Mouse (Mus musculus) embryonic facial prominence, embryonic 11.5 days (tissue): ENCODE results near the gene Gabra6. TPM values are rescaled to one million over a fixed set of nuclear protein-coding genes. Genes with fewer than 3 reads are reported as not detected.

Source experiments
- ATAC-seq: fragments of 200-750 bp; cut with Nextera tagmentation; replicated peaks from 2 replicates; pipeline ENCODE4 v1.8.0; 2017; ENCODE audit warnings: low read depth; ENCODE audit not compliant: insufficient number of reproducible peaks, low FRiP score, low TSS enrichment
- DNase-seq: peaks from one replicate; pipeline ENCODE4 v3.0.0-alpha.2; 2015; ENCODE audit warnings: low spot score
- H3K27ac ChIP-seq: fragments of 300-500 bp; sonication (generic); replicated peaks from 2 replicates; pipeline ENCODE4 v1.5.1; 2014; ENCODE audit warnings: mild to moderate bottlenecking, low read depth, low read length, control low read depth
- H3K27me3 ChIP-seq: fragments of 300-500 bp; sonication (generic); 2 replicates; pipeline ENCODE4 v1.6.1; 2014; ENCODE audit warnings: mild to moderate bottlenecking, low read length, moderate library complexity, mixed read lengths; ENCODE audit not compliant: control insufficient read depth, insufficient read depth
- H3K36me3 ChIP-seq: fragments of 300-500 bp; sonication (generic); replicated peaks from 2 replicates; pipeline ENCODE4 v1.6.1; 2014; ENCODE audit warnings: low read depth, mild to moderate bottlenecking, low read length, moderate library complexity, mixed read lengths; ENCODE audit not compliant: control insufficient read depth, insufficient read depth
- H3K4me1 ChIP-seq: fragments of 300-500 bp; sonication (generic); 2 replicates; pipeline ENCODE4 v1.6.1; 2014; ENCODE audit warnings: low read length, mixed read lengths; ENCODE audit not compliant: control insufficient read depth, insufficient read depth
- H3K4me2 ChIP-seq: fragments of 300-500 bp; sonication (generic); 2 replicates; pipeline ENCODE4 v1.6.1; 2014; ENCODE audit warnings: low read depth, mild to moderate bottlenecking, control low read depth, low read length, moderate library complexity
- H3K4me3 ChIP-seq: fragments of 300-500 bp; sonication (generic); 2 replicates; pipeline ENCODE4 v1.5.1; 2014; ENCODE audit warnings: low read depth, low read length, control low read depth
- H3K9ac ChIP-seq: fragments of 300-500 bp; sonication (generic); replicated peaks from 2 replicates; pipeline ENCODE4 v1.6.1; 2014; ENCODE audit warnings: mild to moderate bottlenecking, control low read depth, low read length
- H3K9me3 ChIP-seq: fragments of 300-500 bp; sonication (generic); replicated peaks from 2 replicates; pipeline ENCODE4 v1.6.1; 2016; ENCODE audit warnings: mild to moderate bottlenecking, low read length, inconsistent platforms, mixed read lengths; ENCODE audit not compliant: control insufficient read depth
- WGBS: fragments of 180-500 bp; shearing (Covaris S2); extraction: QIAGEN DNeasy Blood & Tissue Kit; methylation state at CpG from one replicate; pipeline ENCODE4 v1.1.7; 2014; 5-methylcytosine and 5-hydroxymethylcytosine counted together
- polyA plus RNA-seq: library from polyadenylated mRNA; unstranded; fragments of >200 nt; fragmentation: Nextera tagmentation; extraction: Ambion mirVana; gene quantifications from 2 replicates; pipeline ENCODE4 v1.2.1, GENCODE M21; 2014

Gene Gabra6
- polyA plus RNA-seq, 1 experiment from 2014 or later = not detected

GRCm38 (mm10) chr11:42314850-42315249, 6.0 kb downstream of the Gabra6 start:
- no peak overlapping the region for H3K9ac ChIP-seq
- H3K36me3 ChIP-seq = no peaks in the 10 kb centered on the region
- H3K4me3 ChIP-seq = no peak overlapping the region
- H3K4me1 ChIP-seq = no peaks in the 10 kb centered on the region
- no peaks in the 10 kb centered on the region for H3K27me3 ChIP-seq
- H3K9me3 ChIP-seq = no peaks in the 10 kb centered on the region
- ATAC-seq = peak; percentile 48; the same call in 1 of the 2 replicates
- no peak overlapping the region for H3K4me2 ChIP-seq
- WGBS = 11% methylated on average over 6 of the region's 6 CpGs
- DNase-seq = peak; percentile 42
- H3K27ac ChIP-seq = no peak overlapping the region

DNA sequence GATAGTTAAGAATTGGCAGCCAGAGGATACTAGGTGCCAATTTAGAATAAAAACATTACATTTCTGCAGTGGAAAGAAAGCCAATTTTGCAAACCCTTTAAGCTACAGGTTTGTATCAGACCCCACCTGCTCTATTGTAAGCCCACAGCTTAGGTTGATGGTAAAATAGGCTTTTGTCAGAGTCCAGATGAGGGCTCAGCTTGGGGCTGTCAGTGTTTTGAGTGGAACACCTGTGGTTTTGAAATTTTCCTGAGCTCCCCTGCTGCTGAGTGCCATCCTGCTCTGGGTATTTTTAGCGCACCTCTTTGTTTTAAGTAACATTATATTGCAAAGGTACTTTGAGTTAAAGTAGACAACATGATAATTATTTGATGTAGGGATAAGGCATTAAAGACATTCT, 10.0 kb downstream of the Gabra6 start:
- no peak for DNase-seq
- H3K9ac ChIP-seq = no peak overlapping the region
- ATAC-seq = no peak
- no peaks in the 10 kb centered on the region for H3K9me3 ChIP-seq
- no peak overlapping the region for H3K27ac ChIP-seq
- H3K36me3 ChIP-seq = no peaks in the 10 kb centered on the region
- 48% methylated on average over 1 of the region's 1 CpGs for WGBS
- no peak overlapping the region for H3K4me2 ChIP-seq
- no peaks in the 10 kb centered on the region for H3K27me3 ChIP-seq
- no peak overlapping the region for H3K4me3 ChIP-seq
- H3K4me1 ChIP-seq = no peaks in the 10 kb centered on the region

- ATAC-seq (no peak), DNase-seq (no peak)
- Histone ChIP-seq H3K36me3 (no peaks in the 10 kb centered on the region), H3K27me3 (no peaks in the 10 kb centered on the region), H3K4me2 (no peak overlapping the region), H3K9ac (no peak overlapping the region), H3K27ac (no peak overlapping the region), H3K4me1 (no peaks in the 10 kb centered on the region), H3K4me3 (no peak overlapping the region), H3K9me3 (no peaks in the 10 kb centered on the region)
- WGBS = 78% methylated on average over 2 of the region's 2 CpGs
Measured at GRCm38 (mm10) chr11:42309086-42309485, 11.8 kb downstream of the Gabra6 start.

DNA sequence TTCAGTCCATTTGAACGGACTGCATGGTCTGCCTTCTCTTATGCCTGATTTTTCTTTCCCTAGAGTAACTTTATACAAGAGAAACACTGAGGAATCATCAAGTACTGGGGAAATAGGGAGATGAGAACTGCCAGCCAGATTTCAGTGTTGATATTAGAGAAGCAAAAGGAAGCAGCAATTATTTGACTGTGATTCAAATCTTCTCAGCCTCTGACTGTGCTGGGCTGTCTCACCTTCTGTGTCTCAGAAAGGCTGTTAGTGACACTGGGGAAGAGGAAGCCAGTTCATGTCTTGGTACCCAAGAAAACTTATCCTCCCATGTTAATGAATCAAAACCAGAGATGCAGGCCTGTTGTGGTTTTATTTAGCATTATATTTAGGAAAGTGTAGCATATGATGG, 14.8 kb downstream of the Gabra6 start:
- no peaks in the 10 kb centered on the region for H3K27me3 ChIP-seq
- H3K4me1 ChIP-seq = no peaks in the 10 kb centered on the region
- H3K9me3 ChIP-seq = no peaks in the 10 kb centered on the region
- DNase-seq = no peak
- ATAC-seq = no peak
- 81% methylated on average over 1 of the region's 1 CpGs for WGBS
- no peak overlapping the region for H3K4me3 ChIP-seq
- no peak overlapping the region for H3K9ac ChIP-seq
- no peak overlapping the region for H3K27ac ChIP-seq
- H3K36me3 ChIP-seq = no peaks in the 10 kb centered on the region
- no peak overlapping the region for H3K4me2 ChIP-seq

DNA sequence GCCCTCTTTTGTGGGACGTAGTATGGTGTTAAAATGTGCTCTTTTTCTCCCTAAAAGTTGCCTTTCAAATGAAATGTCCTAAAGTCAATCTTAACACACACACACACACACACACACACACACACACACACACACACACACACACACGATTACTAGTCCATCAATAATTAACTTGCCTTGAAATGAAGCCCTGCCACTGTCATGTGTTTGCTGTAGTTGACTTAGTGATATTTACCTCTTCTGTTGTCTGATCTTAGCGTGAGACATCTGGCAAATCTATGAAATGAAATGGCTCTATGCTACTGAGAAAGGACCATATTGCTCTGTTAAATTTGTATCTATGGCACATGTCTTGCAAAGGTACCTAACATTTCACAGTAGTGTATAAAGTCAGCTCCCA, 61.9 kb downstream of the Gabra6 start:
- WGBS = 85% methylated on average over 3 of the region's 3 CpGs
- H3K4me3 ChIP-seq = no peak overlapping the region
- H3K4me2 ChIP-seq = no peak overlapping the region
- no peak overlapping the region for H3K9ac ChIP-seq
- H3K27ac ChIP-seq = no peak overlapping the region
- H3K27me3 ChIP-seq = no peaks in the 10 kb centered on the region
- no peaks in the 10 kb centered on the region for H3K4me1 ChIP-seq
- H3K36me3 ChIP-seq = no peaks in the 10 kb centered on the region
- H3K9me3 ChIP-seq = no peaks in the 10 kb centered on the region
- DNase-seq (no peak), ATAC-seq (no peak)

Other genes starting within 250 kb of the Gabra6 start
- gene Gabra1, start 138.1 kb downstream of the Gabra6 start, polyA plus RNA-seq = 3.5 TPM in 2 replicates
- gene Gabrb2, start 98.7 kb upstream of the Gabra6 start, polyA plus RNA-seq = 2.8 and 3.4 TPM in 2 replicates